Mouse (Mus musculus) forebrain, postnatal 0 days (tissue): ENCODE measurements around the gene Car14. TPM values are rescaled to one million over a fixed set of nuclear protein-coding genes. Genes with fewer than 3 reads are reported as not detected.

Experiments used
- ATAC-seq: fragments of 200-750 bp; cut with Nextera tagmentation; 2 replicates; pipeline ENCODE4 v1.8.0; 2017; ENCODE audit warnings: mild to moderate bottlenecking, moderate library complexity
- DNase-seq: peaks from one replicate; pipeline ENCODE4 v3.0.0-alpha.2; 2015
- H3K27ac ChIP-seq: fragments of 300-500 bp; sonication (generic); 2 replicates; pipeline ENCODE4 v1.5.1; 2014; ENCODE audit warnings: low read depth, mild to moderate bottlenecking, antibody characterized with exemption, low read length, moderate library complexity, mixed read lengths
- H3K27me3 ChIP-seq: fragments of 300-500 bp; sonication (generic); 2 replicates; pipeline ENCODE4 v1.6.1; 2014; ENCODE audit warnings: mild to moderate bottlenecking, low read length, mixed read lengths; ENCODE audit not compliant: insufficient read depth
- H3K36me3 ChIP-seq: fragments of 300-500 bp; sonication (generic); 2 replicates; pipeline ENCODE4 v1.6.1; 2014; ENCODE audit warnings: mild to moderate bottlenecking, moderate library complexity; ENCODE audit not compliant: insufficient read depth
- H3K4me1 ChIP-seq: fragments of 300-500 bp; sonication (generic); 2 replicates; pipeline ENCODE4 v1.6.1; 2014; ENCODE audit warnings: antibody characterized with exemption; ENCODE audit not compliant: insufficient read depth
- H3K4me2 ChIP-seq: fragments of 300-500 bp; sonication (generic); 2 replicates; pipeline ENCODE4 v1.6.1; 2014; ENCODE audit warnings: low read depth, mild to moderate bottlenecking, moderate library complexity
- H3K4me3 ChIP-seq: fragments of 300-500 bp; sonication (generic); 2 replicates; pipeline ENCODE4 v1.5.1; 2014; ENCODE audit warnings: low read depth, low read length, mixed read lengths
- H3K9ac ChIP-seq: fragments of 300-500 bp; sonication (generic); 2 replicates; pipeline ENCODE4 v1.6.1; 2014; ENCODE audit warnings: mild to moderate bottlenecking
- H3K9me3 ChIP-seq: fragments of 300-500 bp; sonication (generic); 2 replicates; pipeline ENCODE4 v1.6.1; 2016; ENCODE audit warnings: low read length
- CTCF ChIP-seq: sonication (generic); IDR thresholded peaks from 2 replicates; pipeline ENCODE4 v1.5.1; 2016; ENCODE audit warnings: antibody characterized with exemption, control low read depth, low read depth
- WGBS: fragments of 180-500 bp; shearing (Covaris S2); extraction: QIAGEN DNeasy Blood & Tissue Kit; methylation state at CpG from one replicate; pipeline ENCODE4 v1.1.7; 2014; 5-methylcytosine and 5-hydroxymethylcytosine counted together
- polyA plus RNA-seq: library from polyadenylated mRNA; unstranded; fragments of >200 nt; fragmentation: Nextera tagmentation; extraction: Ambion mirVana; gene quantifications from 2 replicates; pipeline ENCODE4 v1.2.1, GENCODE M21; 2015
- total RNA-seq: library from RNA; depleted of rRNA; stranded (reverse); fragments of >200 nt; gene quantifications from 2 replicates; pipeline ENCODE4 v1.2.3, GENCODE M21; 2014

The Car14 gene
- total and polyA plus RNA-seq, 2 experiments from 2014 or later: 5.0 to 12.8 TPM

DNA sequence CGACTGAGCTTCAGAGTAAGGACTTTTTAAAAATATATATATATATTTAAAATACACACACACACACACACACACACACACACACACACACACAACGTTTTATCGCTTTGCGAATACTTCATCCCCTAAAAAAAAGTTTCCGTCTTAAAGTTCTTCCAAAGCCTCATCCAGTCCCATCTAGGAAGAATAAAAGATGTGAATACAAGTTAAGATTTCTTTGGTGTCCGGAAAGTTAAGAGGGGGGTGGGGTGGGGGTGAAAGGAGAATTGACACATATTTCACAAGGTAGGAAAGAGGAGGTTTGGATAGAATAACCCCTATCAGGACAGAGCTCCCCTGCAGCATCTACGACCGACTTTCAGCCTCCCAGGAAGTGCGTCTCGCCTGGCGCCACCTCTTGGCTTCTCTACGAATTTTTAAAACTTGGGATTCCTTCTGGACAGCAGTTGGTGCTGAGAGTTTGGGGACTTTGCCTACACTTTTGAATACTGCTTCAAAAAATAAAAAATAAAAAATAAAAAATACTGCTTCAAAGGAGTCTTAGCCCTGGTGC, 1.5 kb upstream of the Car14 start:
- H3K4me3 ChIP-seq: peak overlapping the region; percentile 24; the same call in 1 of the 2 replicates
- WGBS: 2% methylated on average over 12 of the region's 12 CpGs
- DNase-seq: peak; percentile 50

DNA sequence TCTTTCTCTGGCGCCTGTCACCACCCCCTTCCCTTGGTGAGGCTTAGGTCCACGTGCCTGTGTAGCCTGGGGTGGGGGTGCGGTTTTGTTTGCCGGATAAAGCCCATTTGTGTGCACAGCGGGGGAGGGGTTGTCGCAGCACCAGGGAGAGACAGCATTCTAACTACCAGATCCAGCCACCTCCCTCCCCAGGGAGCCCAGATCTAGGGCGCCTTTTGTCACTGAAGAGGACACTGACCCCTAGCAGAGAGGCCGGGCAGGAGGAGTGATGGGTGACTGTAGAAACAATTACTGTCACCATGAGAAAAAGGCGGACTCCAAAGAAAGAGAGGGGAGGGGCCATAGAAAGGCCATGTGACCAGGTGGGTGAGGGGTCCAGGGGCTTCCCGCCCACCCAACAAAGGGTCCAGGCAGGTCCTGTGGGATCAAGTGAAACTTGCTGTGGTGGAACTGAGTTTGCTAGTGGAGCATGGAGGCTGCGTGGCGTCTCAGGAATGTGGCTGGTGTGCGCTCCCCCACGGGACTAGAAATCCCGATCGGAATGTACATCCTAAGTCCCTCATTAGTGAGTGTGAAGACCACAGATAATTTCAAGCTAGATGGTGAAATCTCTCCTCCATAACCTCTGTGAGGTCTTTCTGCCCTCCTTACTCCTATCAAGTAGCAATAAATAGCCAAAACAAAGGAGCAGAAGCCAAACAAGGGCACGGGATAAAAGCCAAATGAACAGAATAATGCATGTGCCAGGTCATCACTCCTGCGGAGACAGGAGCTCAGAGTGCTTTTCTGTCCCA, 852 bp upstream of the Car14 start:
- ATAC-seq (peak; percentile 51; the same call in 1 of the 2 replicates), DNase-seq (no peak)
- Histone ChIP-seq H3K9ac (0 out of 2 replicates have a peak overlapping the region, but pooled peaks have one; percentile 0), H3K27me3 (peaks cover 10% of the 10 kb centered on the region; the same call in 1 of the 2 replicates), H3K36me3 (no peaks in the 10 kb centered on the region), H3K4me3 (peak overlapping the region; percentile 24), H3K4me2 (peak overlapping the region; percentile 50), H3K27ac (no peak overlapping the region), H3K9me3 (no peaks in the 10 kb centered on the region), H3K4me1 (peaks cover 25% of the 10 kb centered on the region)
- no peak for TF ChIP-seq CTCF
- under 1% methylated on average over 18 of the region's 18 CpGs for WGBS

More for the DNA sequence above, 1.5 kb upstream of the Car14 start:
- no peak overlapping the region for H3K27ac ChIP-seq
- H3K27me3 ChIP-seq: peaks cover 10% of the 10 kb centered on the region; the same call in 1 of the 2 replicates
- peak overlapping the region; percentile 50 for H3K4me2 ChIP-seq
- peak; percentile 63 for TF ChIP-seq CTCF
- no peak overlapping the region for H3K9ac ChIP-seq
- no peaks in the 10 kb centered on the region for H3K36me3 ChIP-seq
- no peaks in the 10 kb centered on the region for H3K9me3 ChIP-seq
- H3K4me1 ChIP-seq: peaks cover 25% of the 10 kb centered on the region
- ATAC-seq: 0 out of 2 replicates have a peak, but pooled peaks have one; percentile 40

DNA sequence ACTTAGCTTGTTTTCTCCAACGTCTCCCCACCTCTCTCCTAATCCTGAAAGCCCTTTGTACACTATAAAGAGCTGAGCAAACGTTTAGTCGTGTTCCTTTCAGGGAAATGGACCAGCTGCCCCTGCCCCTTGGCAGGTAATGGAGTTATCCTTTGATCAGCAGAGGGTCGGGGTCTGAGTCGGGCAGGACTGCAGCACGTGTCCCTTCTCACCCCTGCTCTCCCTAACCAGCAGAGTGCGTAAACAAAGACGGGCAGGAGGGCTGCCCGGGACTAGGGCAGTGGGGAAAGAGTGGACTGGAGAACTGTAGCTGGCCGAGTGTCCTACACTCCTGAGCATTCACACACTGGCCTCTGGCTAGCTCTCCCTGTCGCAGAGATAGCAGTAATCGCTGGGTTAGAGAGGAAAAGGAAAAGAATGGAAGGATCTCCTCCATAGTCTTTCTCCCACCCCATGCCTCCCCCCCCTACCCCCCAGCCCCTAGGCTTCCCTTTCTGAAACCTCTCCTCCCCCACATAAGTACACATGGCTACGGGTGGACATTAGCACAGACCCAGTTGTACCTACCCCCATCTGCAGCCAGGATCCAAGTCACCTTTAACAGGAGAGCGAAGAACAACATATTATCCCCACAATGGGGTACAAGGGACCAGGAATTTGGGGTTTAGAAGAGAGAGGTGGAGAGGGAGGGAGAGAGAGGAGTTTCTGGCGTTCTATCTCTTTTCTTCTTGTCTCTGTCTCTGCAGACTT, 563 bp downstream of the Car14 start:
- no peaks in the 10 kb centered on the region for H3K36me3 ChIP-seq
- no peaks in the 10 kb centered on the region for H3K9me3 ChIP-seq
- H3K4me3 ChIP-seq: peak overlapping the region; percentile 3; the same call in 1 of the 2 replicates
- H3K9ac ChIP-seq: 0 out of 2 replicates have a peak overlapping the region, but pooled peaks have one; percentile 10
- WGBS: 3% methylated on average over 15 of the region's 15 CpGs
- no peak for DNase-seq
- no peak for ATAC-seq
- no peak for TF ChIP-seq CTCF
- peaks cover 10% of the 10 kb centered on the region; the same call in 1 of the 2 replicates for H3K27me3 ChIP-seq
- peaks cover 25% of the 10 kb centered on the region for H3K4me1 ChIP-seq
- peak overlapping the region; percentile 50; the same call in 1 of the 2 replicates for H3K4me2 ChIP-seq
- no peak overlapping the region for H3K27ac ChIP-seq

DNA sequence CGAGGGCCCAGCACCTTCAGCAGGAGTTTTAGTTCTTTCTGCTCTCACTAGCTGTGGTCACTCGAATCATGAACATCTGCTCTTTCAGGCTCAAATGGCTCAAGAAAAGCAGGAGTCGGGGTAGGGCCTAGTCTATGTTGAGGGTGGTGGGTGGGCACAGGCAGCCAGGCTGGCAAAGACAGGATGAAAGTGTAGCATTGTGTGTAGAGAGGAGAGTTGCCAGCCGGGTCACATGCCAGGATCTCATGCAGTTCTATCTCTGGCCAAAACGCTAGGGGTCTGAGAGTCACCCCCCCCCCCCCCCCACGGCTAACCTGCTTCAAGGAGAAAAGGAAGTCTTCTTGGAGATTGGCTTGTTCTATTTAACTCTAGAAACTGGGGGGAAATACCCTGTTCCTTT, 1.8 kb downstream of the Car14 start:
- WGBS: 26% methylated on average over 6 of the region's 6 CpGs
- no peak for TF ChIP-seq CTCF

DNA sequence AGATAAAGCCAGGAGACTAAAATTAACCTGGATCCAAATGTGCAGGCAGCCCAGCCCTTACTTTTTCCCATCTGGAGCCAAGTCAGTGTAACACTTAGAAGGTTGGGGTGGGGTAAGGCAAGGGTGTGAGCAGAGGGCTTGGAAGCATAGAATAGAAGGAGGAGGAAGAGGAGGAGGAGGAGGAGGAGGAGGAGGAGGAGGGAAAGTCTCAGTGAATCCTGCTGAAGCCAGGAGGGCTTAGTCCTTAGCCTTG, 2.2 kb downstream of the Car14 start:
- H3K36me3 ChIP-seq: 0 out of 2 replicates have a peak, but pooled peaks cover 3% of the 10 kb centered on the region
- ATAC-seq (no peak), DNase-seq (no peak)
- H3K4me3 ChIP-seq: no peak overlapping the region
- H3K27ac ChIP-seq: no peak overlapping the region
- H3K4me1 ChIP-seq: peaks cover 25% of the 10 kb centered on the region
- H3K9me3 ChIP-seq: no peaks in the 10 kb centered on the region
- TF ChIP-seq CTCF: no peak
- no peak overlapping the region for H3K4me2 ChIP-seq
- H3K9ac ChIP-seq: no peak overlapping the region
- peaks cover 10% of the 10 kb centered on the region; the same call in 1 of the 2 replicates for H3K27me3 ChIP-seq

More for the DNA sequence above, 1.8 kb downstream of the Car14 start:
- H3K4me2 ChIP-seq: no peak overlapping the region
- H3K9me3 ChIP-seq: no peaks in the 10 kb centered on the region
- ATAC-seq: no peak
- no peak overlapping the region for H3K4me3 ChIP-seq
- DNase-seq: no peak
- peaks cover 25% of the 10 kb centered on the region for H3K4me1 ChIP-seq
- H3K27ac ChIP-seq: no peak overlapping the region
- H3K27me3 ChIP-seq: peaks cover 10% of the 10 kb centered on the region; the same call in 1 of the 2 replicates
- no peaks in the 10 kb centered on the region for H3K36me3 ChIP-seq
- H3K9ac ChIP-seq: no peak overlapping the region

DNA sequence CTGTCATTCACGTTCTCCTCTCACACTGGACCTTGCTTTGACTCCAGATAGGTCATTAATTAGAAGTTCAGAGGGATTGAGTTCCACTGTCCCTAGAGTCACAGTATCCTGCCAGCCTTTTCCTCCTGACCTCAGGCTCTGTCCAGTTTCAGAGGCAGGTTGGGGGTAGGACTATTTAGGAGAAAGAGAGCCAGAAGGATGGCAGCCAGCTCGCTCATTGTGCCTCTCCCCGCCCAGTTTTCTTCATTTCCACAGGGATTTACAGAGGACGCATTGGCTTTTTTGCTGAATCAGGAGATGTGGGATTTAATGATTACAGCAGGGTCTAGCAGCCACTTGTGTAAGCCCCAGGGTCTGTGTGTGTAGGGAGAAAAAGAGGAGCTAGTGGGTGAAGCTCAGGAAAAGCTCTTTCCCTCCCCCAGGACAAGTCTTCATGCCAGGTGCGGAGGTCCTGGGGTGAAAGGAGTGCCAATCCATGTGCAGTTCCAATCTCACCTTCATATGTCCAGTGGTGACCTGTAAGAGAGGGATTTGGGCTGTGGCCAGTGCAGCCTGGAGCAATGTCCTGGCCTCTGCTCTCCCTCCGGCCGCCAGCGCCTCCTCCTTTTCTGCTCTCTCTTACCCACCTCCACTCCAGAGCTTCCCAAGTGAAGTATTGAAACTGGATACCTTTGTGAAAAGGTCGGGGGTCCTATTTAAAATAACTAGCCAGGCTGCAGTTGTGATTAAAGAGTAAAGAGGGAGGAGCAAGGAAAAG, 2.7 kb downstream of the Car14 start:
- Histone ChIP-seq H3K4me3 (no peak overlapping the region), H3K27me3 (peaks cover 9% of the 10 kb centered on the region; the same call in 1 of the 2 replicates), H3K27ac (no peak overlapping the region), H3K36me3 (0 out of 2 replicates have a peak, but pooled peaks cover 3% of the 10 kb centered on the region), H3K4me2 (no peak overlapping the region), H3K9me3 (no peaks in the 10 kb centered on the region), H3K4me1 (peaks cover 22% of the 10 kb centered on the region), H3K9ac (no peak overlapping the region)
- no peak for TF ChIP-seq CTCF
- no peak for DNase-seq
- 69% methylated on average over 9 of the region's 9 CpGs for WGBS
- ATAC-seq: no peak
